Mouse (Mus musculus) natural killer cell, adult 2 months (primary cell): ENCODE results near the gene Slc28a1.
"Not testable (repeated sequence)": the region's sequence is repeated elsewhere in the genome, so short reads cannot be mapped to it uniquely, and the experiment has no call there.

Experiments used
- DNase-seq, 2 experiments: peaks; one replicate each; pipeline ENCODE4 v3.0.0; 2022; ENCODE audit warnings: low spot score in 2 of 2

Gene Slc28a1

DNA sequence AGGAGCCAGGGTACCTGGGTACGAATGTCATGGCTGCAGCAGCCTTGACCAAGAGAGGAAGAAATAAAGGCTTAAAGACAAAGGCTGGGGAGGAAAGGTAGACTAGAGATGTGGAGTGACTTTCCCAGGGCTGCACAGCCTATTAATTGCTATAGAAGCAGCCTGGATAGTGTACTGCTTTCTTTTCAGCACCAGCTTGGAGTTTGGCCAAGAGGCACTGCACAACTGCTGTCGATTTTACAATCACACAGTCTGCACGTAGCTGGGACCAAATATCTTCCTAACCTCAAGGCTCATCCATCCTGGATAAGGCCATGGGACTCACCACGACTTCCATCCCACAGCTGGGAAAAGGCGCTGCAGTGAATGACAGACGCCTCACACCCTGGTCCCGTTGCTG is 54.8 kb downstream of the Slc28a1 start:
- no peak for DNase-seq

DNA sequence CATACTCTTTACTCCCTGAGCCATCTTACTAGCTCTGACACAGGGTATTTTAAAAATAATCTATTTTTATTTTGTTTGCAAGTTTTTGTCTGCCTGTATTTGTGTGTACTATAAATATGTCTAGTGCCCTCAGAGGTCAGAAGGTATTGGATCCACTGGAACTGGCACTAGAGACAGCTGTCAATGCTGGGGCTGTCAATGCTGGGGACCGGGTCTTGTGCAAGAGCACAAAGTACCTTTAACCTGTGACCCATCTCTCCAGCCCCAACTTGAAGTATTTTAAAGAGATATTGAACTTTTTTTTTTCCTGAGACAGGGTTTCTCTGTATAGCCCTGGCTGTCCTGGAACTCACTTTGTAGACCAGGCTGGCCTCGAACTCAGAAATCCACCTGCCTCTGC is 59.3 kb downstream of the Slc28a1 start:
- DNase-seq: no peak

DNA sequence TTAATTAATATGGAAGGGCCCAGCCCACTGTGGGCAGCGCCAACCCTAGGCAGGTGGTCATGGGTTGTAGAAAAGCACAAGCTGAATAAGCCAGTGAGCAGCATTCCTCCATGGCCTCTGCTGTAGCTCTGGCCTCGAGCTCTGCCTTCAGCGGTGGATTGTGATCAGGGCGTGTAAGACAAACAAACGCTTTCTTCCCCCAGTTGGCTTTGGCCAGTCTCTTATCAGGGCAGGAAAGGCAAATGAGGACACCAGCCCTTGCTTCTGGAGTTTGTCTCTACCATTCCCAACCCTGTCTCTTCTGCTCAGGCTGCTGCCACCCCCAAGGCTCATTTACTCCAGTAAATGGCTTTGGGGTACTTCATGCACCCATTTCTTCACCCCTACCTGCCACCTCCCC is 60.1 kb downstream of the Slc28a1 start:
- DNase-seq: no peak

DNA sequence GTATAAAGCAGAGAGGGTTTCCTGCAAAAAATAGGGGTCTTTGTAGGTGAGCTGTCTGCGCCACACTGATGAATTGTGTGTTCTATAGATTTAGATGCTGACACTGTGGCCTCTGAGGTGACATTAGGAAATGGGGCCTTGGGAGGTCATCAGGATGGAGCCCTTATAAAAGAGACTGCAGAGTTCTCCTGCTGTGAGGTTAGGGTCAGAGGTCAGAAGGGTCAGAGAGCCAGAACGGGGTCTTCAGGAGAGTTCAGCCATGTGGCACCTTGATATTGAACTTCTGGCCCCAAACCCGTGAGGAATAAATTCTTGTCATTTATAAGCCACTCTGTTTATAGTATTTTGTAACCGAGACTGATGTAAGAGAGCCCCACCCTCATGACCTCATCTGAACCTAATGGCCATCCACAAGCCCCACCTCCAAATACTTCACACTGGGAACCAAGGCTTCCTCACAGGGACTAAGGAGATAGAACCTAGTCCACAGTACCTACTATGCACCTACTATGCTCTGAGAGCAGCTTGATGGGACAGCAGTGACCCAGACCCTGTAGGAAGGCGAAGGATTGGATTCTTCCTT is 61.7 kb downstream of the Slc28a1 start:
- DNase-seq: no peak

DNA sequence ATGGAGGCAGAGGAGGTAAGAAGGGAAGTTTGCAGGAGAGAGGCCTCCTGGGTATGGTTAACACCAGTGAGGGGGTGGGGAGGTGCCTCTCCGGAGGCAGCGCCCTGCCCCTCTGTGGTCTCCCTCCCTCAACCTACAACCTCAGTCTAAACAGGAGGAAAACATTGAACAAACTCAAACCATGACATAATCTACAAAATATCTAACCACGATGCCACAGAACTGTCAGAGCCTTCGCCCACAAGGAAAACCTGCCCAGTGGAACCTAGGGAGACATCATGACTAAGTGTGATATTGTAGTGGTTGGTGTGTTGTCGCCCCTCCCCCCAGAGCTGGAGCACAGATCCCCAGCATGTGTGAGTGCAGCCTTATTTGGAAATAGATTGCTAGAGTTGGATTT is 64.9 kb downstream of the Slc28a1 start:
- peak; percentile 50 to 72 for DNase-seq

DNA sequence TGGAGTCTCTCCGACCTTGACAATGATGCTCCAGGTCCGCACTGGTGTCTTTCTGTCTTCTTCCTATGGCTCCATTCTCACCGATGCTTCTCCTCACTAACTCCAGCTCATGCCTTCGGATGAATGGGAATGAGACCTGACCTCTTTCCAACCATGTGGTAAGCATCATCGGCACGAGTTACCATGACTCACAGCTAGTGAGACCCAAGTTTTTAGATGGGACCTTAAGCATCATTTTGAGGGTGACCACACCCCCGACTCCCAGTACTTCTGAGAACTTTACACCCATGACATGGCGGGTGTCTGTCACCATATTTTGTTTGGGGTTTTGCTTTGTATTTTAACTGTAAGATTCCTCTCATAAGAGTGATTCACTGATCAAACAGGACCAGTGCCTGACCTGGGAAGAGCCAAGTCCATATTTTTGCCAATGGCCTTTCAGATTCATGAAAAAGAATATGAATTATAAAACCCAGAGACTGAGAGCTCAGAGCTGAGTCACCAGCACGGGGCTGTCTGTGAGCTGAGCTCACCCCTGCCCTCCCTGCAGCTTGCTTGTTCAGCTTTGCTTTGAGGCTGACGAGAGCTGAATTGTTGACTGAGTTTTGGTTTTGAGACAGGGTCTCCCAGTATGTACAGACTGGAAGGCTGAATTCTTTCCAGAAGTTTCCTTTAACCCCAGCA is 68.0 kb downstream of the Slc28a1 start:
- DNase-seq: no peak

DNA sequence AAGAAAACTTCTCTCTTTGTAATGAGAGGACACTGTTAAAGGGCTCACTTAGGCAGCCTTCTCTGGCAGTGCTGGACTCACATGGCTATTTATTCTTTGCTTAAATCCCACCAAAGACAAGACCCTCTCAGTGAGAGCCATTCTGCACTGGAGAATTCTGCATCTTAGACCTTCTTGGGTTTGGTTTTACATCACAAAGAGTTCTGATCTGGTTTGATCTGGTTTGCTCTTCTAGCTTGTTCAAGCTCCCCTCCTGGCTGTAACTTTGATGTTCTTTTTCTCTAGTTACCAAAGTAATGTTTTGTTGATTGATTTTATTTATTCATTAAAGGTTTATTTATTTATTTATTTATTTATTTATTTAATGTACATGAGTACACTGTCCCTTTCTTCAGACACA is 68.6 kb downstream of the Slc28a1 start:
- DNase-seq: no peak

DNA sequence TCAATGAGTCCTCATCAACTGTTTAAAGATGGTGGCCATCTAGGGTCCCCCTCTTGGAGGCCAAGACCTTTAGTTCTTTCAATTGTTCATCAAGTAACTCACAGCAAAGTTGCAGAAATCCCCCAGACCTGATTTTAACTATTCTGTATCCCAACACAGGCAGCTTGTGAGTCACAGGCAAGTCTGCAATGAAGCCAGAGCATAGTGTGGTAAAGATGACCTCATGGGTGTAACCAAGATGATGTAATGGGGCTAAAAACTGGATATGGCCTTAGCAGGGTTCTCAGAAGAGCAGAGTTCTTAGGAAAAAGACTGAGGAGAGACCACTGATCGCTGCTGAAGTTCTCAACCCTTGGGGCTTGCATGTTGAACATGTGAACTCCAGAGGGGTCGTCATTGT is 69.5 kb downstream of the Slc28a1 start:
- no peak for DNase-seq

DNA sequence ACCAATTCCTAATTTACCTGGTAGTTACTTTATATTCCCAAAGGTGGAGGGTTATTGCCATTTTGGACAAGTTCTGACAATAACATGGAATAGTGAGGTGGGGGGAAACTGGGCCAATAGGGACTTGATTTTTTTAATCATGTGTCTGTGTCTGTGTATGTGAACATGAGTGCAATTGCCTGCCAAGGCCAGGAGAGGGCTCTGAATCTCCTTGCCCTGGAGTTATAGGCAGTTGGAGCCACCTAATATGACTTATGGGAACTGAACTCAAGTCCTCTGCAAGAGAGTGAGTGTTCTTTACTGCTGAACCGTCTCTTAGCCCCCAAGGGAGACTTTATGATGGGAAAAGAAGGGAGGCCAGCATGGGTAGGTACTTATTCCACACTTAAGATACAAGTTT is 70.1 kb downstream of the Slc28a1 start:
- DNase-seq: no peak

DNA sequence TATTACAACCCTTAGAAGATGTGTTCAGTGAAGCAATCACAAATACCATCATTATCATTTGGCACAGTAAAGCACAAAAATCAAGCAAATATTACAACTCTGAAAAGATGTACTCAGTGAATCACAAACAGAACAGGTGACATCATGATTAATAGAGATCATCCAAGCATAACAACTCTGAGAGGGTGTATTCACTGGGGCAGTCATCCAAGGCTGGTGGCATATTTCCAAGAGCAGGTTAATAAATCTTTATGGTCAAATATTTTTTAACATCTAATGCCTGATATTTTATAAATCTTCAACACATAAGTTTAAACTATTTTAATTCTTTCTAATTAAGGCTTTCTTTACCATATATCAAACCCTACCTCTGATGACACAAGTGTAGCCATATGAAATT is 71.4 kb downstream of the Slc28a1 start:
- not testable (repeated sequence) for DNase-seq

DNA sequence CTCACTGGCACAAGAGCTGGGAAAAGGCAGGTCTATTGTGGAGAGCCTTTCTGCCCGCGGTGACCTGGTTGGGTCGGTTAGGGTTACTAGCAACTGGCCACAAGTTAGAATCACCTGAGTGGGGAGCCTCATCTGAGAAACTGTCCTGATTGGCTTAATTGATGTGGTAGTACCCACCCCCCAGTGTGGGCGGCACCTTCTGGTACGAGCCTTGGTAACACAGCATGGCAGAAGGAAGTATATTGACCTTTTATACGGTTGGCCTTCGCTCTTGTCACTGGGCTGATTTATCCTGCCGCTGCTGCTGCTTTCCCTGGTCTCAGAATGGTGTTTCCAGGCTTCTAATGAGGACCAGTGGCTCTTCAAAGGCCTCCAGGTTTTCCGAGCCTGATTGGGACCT is 74.6 kb downstream of the Slc28a1 start:
- DNase-seq: no peak

DNA sequence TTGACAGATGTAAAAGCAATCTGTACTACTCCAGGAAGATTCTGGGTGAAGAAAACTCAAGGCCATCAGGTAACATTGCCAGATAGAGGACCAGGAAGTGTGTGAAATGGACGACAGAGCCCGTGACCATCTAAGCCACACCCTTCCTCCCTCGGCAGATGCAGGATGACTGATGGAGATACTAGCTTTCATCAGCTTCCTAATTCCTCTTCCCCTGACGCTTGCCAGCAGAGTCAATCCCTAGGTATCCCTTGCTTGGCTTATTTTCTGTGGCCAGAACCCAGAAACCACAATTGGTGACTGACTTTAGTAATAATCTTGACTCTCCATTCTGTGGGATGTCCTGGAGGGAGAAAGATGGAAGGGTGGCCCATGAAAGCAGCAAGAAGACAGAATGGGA is 80.9 kb downstream of the Slc28a1 start:
- no peak for DNase-seq

DNA sequence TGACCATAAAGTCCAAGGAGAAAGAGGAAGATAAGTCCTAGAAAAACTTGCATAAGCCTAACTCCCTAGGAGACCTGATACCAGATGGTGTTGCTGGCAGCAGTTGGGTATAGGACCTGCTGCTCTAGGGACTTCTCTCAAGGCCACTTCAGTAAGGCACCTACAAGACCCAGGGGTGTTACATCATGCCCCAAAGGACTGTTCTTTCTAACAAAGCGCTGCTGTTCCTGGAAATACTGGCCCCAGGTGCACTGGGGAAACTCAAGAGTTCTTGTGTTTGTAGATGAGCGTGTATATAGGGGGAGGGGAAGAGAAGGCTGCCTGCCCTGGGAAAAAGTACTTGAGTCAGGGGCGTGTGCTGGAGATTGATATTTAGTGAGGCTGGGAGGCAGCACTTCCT is 82.2 kb downstream of the Slc28a1 start:
- DNase-seq: no peak

DNA sequence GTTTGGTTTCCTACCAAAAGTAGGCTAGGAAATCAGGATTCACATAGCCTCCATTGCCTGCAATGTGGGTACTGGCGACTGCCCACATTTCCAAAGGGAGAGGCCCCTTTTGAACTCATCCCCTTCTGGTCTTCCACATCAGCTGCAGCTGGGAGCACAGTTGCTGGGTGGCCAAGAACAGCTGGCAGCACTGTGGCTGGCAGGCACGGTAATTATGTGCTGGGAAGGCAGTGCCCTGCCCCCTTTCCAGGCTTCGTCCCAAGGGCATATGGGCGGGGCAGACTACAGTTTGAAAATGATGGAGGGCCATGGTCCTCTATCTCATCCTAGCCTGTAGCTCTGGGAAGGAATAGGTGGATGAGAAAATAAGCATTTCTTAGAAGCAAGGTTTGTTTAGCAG is 83.9 kb downstream of the Slc28a1 start:
- DNase-seq: no peak

DNA sequence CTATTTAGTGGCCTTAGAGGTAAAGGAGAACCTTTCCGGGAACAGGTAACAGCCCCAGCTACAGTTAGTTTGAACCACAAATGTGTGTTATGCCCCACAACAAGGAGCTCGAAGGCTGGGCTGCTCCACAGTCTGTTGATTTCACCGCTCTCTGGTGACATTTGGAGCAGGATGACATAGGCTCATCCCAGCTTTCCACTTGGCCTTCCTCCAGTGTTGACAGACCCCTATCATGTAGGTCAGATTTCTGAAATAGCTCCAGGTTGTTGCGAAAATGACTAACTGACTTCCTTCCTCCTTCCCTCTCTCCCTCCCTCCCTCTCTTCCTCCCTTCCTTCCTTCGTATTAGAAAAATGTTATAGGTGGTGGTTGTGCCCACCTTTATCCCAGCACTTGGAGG is 84.5 kb downstream of the Slc28a1 start:
- no peak for DNase-seq

DNA sequence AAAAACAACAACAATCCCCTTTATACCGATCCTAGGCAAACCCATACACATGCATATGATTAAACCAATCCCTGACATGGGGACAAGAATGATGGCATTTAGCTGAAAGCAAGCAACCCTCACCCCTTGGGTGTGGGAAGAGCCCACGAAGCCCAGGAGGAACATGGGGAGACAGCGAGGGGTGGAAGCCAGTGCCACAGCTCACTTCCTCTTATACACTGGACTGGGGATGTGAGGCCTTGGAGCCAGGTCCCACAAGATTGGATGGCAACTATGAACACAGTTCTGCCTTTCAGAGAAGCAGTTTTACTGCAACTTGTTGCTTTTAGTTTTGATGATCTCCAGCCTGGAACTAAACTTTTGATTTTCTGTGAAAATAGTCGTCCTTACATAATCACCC is 85.2 kb downstream of the Slc28a1 start:
- DNase-seq: no peak

DNA sequence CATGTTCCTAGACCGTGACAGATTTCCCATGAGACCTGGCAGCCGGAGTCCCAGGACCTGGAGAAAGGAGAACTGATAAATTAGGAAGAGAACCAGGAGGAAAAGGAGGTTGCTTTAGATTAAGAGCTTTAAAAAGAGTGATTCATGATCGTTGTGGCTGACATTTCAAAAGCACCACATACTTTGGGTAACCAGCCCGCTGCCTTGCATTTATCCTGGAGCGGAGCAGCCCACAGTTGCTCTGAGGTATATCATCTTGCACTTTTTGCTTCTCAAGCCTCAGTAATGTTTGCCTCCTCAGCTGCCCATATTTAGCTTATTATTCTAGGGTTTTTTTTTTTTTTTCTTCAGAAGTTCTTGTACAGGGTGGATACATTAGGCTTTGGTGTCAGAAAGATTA is 87.8 kb downstream of the Slc28a1 start:
- no peak for DNase-seq

DNA sequence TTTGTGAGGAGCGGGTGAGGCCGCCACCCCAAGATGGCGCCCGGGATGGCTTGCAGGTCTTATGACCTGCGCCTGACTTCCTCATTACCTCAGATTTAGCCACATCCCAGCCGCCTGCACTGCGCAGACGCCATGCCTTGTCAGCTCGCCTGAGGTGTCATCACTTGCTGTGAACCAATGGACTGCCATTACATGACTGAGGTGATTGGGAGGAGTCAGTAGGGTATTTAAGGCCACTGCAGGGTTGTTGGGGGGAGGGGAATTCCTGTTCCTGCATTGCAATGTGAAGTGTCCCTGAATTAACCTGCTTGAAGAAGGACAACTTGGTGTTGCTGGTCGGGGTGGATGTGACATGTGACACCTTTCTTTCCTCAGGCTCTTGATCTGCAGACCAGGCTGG is 89.0 kb downstream of the Slc28a1 start:
- not testable (repeated sequence) for DNase-seq

DNA sequence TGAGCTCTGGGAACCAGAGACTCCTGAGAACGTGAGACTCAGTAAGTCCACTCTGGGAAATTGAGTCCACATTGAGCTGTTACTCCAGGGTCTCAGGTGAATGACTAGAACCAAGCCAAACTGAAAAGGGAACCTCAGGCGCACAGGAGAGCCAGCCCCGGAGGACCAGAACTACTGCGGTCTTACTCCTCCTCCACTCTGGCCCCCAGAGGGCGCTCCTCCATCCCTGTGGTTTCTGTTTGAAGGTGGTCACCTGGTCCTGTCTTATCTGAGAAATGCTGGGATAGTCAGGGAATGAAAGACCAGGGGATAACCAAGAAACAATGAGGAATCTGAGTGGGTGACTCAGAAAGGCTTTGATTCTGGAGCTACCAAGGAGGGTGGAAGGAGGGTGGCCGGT is 94.3 kb downstream of the Slc28a1 start:
- DNase-seq: peak; percentile 38 to 64

DNA sequence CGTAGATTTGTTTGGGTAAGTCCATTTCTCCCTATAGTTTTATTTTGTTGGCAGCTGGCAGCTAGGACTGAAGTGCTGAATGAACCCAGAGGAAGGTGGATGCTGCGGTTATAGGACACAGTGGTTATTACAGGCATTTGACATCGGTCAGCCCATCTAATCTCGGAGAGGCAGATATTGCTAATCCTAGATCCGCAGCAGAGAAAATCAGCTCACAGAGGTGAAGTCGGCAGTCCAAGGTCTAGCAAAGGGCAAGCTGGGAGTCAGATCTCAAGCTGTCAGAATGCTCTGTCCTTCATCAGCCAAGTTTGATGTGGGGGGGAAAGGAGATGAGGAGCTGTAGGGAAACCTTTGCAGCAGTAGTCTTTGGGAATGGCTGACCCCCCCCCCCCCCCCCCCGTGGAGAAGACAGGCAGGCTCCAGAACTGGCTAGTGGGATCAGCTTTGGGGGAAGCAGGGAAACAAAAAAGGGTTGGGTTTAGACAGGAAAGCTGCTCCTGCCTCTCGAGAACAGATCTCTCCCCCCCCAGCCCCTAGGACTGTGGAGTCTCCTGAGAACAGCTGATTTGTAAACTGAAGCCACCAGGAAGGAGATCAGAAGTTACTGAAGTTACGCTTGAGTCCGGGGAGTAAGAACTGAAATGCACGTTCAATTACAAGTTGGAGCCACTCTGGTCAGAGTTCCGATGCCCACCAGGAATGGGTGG is 95.5 kb downstream of the Slc28a1 start:
- no peak for DNase-seq

DNA sequence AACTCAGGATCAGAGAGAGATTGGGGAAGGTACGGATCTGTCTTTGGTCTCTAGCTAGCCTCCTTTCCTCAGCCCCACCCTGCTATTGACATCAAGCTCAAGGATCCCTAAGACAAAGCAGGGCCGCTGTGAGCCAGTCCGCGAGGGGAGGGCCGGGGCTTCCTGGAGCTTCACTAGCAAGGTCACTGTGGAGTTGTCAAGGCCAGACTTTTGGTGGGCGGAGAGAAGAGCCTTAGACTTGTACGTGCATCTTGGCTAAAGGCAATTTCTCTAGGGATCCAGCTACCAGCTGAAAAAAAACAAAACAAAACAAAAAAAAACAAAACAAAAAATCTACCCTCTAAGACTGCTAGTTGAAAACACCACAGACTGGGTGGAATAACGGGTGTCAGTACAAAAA is 97.2 kb downstream of the Slc28a1 start:
- DNase-seq: no peak

DNA sequence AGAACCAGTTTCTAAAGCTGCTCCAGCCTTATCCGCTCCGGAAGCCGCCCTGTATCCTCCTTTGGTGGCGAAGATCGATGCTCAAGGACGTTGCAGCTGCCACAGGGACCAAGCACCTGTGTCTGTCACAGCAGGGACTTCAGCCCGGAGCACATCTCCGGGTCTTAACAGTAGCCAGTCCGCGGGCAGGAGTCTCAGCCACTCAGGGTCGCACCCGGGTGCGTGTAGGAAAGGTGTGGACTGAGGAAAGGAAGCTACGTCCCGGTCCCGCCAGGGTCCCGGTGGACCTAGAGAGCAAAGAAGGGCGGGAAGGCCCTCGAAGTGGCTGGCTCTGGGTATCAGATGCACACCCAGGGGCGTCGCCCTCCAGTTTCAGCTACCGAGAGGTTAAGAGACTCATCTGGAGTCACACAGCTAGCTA is 97.7 kb downstream of the Slc28a1 start:
- peak; percentile 62 to 73 for DNase-seq

DNA sequence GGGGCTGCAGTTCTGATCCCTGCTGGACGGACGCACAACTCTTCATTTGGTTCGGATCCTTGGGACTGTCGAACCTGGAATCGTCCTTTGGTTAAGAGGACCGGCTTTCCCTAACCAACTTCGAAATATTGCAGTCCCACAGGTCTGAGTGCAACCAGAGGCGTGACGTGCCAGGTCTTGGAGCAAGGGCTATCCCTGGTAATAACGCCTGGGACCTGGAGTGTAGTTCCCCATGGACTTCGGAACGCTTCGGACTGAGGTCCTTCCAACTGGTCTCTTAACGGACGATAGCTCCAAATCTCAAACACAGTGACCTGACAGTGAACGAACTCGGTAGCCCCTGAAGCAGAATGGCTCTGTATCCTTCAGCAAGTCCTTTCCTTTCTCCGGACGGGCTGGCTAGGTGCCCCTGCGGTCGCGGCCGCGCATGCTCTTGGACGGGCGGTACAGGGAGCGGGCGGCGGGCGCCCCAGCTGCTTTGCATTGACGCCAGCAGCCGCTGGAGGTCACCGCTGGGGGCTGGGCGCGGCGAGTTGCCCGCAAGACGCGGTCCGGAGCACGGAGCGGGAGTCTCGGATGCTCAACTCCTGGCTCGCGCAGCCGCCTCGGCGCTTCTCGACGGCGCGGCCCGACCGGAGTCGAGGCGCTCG is 98.2 kb downstream of the Slc28a1 start:
- DNase-seq: peak; percentile 90 to 93
